Mouse (Mus musculus) thymus, adult 18-20 months (tissue): ENCODE measurements around the gene Gm9844.
"Not testable (repeated sequence)": the region's sequence is repeated elsewhere in the genome, so short reads cannot be mapped to it uniquely, and the experiment has no call there.

ENCODE experiments used
- DNase-seq, 2 experiments: peaks; one replicate each; pipeline ENCODE4 v3.0.0; 2022; ENCODE audit warnings: mixed read lengths in 2 of 2

Gene Gm9844

GRCm38 (mm10) chr7:24861913-24862312, at the start of gene Gm9844:
Gene Gm9844, plus strand, starts transcription at chr7:24862213.
- DNase-seq = no peak

DNA sequence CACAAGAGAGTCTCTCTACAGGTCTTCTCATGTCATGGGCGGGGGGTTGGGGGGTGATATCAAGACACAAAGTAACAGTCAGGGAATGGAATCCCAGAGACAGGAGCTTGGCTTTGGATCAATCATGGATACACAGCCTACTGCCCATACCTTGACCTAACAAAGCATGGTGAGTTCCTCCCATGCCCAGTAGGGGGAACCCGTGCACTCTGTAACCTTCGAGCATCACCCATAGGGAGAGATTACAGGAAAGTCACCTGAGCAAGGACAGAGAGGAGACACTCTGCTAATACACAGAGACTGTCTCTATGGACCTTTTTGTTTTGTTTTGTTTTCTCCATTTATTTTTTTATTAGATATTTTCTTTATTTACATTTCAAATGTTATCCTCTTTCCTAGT, 44.5 kb upstream of the Gm9844 start:
- DNase-seq = peak; percentile 29 to 48

DNA sequence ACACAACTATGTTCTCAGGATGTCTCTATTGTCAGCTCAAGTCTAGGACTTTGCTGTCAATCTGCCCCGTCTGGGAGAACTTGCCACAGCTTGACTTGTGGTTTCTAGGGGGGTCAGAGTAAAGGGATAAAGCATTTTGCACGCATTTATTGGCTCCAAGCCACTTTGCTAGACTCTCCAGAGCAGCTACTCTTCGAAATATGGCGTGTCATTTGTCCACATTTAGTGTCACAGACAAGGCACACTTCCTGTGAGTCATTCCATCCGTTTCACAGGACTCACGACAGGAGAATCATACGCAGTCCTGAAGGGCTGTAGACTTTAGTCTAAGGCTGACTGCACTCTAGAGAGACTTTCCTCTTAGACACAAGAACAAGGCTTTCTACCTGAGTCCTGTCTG, 37.6 kb upstream of the Gm9844 start:
- DNase-seq = no peak

- DNase-seq = no peak
Measured at GRCm38 (mm10) chr7:24827181-24827580, 34.8 kb upstream of the Gm9844 start.

DNA sequence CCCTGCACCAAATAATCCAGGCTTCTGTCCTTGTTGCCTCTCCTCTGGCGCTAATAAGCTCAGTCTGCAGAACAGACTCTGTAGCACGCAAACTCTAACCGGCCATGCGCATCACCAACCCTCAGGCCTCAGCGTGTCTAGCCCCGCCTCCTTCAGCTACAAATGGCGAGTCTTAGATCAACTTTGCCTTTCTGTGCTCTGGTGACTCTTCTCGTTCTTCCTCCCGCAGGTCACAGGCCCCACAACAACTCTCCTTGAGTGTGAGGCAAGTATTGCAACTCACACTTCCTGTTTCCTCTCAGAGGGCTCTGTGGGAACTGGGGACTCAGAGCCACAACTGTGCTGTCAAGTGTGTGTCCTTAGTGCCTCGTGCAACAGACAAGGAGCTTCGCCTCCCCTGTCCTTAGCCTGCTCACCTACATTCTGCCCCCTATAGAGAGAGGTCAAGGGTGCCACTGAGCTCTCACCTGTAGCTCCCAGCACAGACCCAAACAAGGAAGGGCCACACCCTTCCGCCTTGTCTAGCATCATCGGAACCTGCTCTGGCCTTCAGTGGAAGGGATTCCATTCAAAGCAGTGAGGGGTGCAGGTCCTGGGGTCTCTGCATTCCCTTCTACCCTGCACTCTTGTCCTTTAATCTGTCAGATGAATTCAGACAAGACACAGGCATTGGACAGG, 23.1 kb upstream of the Gm9844 start:
- peak in 1 of 2 experiments; percentile 7 for DNase-seq

GRCm38 (mm10) chr7:24839410-24839808, 22.6 kb upstream of the Gm9844 start:
- peak in 1 of 2 experiments; percentile 12 for DNase-seq

DNA sequence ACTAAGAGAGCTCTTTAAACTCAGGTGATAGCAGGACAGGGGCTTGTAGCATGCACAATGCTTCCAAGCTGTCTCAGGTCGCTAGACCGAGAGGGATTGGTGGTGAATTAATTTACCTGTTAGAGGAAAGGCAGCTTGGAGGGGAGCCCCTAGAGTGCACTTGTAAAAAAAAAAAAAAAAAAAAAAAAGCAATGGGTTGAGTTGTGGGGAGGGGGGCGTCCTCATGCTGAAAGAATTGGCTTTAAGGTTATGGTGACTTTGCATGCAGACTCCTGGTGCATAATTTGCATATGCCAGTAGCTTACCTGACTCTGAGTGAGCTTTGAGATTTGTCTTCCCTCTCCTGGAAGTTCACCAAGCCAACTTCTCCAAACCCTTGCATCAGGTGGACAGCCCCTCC, 21.7 kb upstream of the Gm9844 start:
- DNase-seq = no peak

GRCm38 (mm10) chr7:24841009-24841408, 21.0 kb upstream of the Gm9844 start:
- no peak for DNase-seq

GRCm38 (mm10) chr7:24844144-24844543, 17.9 kb upstream of the Gm9844 start:
- no peak for DNase-seq

DNA sequence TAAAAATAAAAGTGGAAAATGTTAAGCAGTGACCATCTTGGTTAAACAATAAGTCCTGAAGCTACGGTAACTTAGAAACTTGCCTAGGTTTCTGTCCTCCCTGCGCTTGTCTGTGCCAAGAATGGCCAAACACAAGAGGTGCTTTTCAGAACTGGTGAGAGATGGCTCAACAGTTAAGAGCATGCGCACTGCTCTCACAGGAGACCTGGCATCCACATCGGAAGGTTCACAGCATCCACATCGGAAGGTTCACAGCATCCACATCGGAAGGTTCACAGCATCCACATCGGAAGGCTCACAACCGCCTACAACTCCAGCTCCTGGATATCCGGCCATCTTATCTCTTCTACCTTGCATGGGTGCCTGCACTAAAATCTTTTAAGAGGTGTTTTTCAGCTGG, 16.8 kb upstream of the Gm9844 start:
- no peak for DNase-seq

GRCm38 (mm10) chr7:24845713-24846112, 16.3 kb upstream of the Gm9844 start:
- DNase-seq = no peak

DNA sequence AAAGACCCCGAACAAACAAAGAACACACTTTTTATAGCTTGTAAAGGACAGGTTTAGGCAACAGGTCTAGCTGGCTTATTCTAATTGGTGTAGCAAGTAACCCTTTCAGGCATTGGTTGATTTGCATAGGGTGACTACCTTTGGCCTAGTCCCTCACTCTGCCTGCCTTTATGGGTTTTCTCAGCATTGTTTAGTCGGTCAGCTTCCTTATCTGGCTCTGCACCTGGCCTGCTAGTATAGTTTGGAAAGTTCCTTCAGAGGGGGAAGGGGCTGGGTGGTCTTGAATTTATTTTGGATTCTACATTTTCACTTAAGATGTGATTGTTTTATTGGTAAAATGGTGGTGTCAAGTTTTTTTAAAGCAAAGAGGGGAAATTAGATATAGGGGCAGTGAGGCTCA, 15.4 kb upstream of the Gm9844 start:
- DNase-seq = not testable (repeated sequence)

- no peak for DNase-seq
Measured at GRCm38 (mm10) chr7:24850162-24850561, 11.9 kb upstream of the Gm9844 start.

GRCm38 (mm10) chr7:24850899-24851303, 11.1 kb upstream of the Gm9844 start:
- no peak for DNase-seq

DNA sequence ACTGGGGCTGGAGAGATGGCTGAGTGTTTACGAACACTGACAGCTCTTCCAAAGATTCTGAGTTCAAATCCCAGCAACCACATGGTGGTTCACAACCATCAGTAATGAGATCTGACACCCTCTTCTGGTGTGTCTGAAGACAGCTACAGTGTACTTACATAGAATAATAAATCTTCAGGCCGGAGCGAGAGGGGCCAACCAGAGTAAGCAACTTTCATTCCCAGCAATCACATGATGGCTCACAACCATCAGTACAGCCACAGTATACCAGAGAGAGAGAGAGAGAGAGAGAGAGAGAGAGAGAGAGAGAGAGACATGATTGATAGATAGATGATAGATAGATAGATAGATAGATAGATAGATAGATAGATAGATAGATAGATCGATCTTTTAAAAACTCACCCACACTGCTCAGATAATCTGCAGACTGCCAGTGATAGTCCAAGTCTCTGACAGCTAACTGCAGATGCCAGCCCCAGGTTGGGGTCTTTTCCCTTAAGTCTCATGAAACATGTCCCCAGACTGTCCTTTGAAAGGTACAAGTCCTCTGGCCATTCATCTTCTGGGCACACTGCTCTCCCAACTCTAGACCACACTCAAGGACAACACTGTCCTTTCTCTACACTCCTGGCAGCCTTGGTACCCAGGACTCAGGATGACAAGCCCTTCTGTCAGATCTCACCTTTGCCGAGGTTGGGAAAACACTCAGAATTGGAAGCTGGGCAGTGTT, 10.3 kb upstream of the Gm9844 start:
- no peak for DNase-seq

DNA sequence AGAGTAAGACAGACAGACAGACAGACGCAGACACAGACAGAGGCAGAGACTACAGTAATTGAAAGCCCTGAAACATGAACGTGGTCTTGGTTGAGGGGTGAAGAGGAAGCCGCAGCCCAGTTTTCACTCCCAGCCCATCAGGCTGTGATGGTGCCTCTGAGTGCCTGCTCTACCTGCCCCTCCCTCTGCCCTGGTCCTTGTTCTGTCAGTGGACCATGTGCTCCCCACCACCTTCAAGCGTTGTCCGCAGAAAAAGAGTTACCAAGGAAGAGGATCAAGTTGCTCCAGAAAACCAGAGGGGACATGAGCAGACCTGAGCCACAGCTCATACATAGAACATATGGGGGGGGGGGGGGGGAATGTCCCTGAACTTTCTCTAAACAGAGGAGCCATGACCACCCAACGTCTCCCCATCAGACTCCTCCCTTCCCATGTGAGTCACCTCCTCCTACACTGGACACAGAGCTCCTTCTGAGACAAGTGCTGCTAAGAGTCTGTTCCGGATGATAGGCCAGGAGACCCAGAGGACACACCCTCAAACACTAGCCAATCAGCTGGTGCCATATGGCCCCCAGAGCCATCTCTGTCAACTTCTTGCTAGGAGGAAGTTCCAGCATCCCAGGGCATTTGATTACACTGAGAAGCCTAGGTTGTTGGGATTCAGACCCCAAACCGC, 9.3 kb upstream of the Gm9844 start:
- no peak for DNase-seq

DNA sequence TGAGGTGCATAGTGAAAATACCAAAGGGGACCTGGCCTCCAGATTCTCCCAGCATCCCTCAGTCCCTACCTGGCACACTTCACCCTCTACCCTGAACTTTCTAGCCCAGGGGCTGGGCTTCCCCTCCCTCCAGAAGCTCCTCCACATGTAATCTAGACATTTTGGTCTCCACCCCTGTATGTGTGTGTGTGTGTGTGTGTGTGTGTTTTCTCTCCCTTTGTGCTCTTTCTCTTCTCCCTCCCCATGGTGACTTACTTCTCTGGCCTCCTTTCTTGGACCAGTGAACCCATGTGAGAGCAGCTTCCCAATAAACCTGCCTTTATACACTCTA, 8.8 kb upstream of the Gm9844 start:
- DNase-seq = no peak

- no peak for DNase-seq
Measured at GRCm38 (mm10) chr7:24853695-24854094, 8.3 kb upstream of the Gm9844 start.

- no peak for DNase-seq
Measured at GRCm38 (mm10) chr7:24856460-24857120, 5.4 kb upstream of the Gm9844 start.

DNA sequence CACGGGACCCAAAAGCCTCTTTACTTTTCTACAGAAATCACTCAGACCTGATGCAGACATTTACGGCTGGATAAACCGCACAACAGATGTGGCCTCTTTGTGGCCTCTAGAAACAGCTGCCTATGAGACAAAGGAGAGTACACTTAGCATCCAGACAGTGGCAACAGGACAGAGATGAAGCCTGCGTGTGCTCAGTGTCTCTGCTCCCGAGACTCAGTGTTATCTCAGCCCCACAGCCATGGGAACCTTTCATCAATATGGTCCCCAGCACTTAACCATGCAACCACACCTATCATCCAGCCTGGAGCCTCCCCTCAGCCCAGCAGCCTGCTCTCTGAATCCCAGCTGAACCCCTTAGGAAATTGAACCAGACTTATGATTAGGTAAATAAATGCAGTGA, 2.8 kb upstream of the Gm9844 start:
- no peak for DNase-seq

DNA sequence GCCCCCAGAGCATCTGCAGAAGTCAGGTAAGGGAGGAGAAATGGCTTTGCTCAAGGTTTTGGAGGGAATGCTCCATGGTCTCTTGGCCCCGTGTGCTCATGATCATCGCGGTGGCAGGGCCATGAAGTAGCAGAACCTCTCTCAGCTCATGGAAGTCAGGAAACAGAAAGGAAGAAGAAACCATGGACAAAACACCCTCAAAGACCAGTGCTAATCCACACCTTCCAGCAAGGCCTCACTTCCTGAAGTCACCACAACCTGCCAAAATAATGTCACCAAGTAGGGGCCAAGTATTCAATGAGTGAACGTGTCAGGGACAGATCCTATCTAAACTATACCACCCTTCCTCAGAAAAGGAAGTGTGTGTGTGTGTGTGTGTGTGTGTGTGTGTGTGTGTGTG, 840 bp downstream of the Gm9844 start:
- no peak for DNase-seq

DNA sequence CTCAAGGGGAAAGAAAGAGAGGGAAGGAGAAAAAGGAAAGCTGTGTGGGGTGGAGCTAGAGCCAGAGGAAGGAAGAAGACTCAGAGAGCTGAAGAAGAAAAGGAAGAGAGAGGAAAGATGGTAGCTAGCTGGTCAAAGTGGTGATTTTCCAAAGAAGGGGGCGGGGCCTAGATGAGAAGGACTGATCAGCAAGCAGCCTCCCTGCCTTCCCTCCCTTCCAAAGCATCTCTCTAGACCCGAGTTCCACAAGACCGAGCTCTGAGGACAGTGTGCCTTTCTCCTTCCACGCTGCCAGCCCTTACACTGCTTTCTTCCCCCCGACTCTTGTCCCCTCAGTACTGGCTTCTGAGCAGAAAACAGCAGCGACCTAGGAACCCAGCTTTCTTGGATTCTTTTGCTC, 2.1 kb downstream of the Gm9844 start:
- no peak for DNase-seq

DNA sequence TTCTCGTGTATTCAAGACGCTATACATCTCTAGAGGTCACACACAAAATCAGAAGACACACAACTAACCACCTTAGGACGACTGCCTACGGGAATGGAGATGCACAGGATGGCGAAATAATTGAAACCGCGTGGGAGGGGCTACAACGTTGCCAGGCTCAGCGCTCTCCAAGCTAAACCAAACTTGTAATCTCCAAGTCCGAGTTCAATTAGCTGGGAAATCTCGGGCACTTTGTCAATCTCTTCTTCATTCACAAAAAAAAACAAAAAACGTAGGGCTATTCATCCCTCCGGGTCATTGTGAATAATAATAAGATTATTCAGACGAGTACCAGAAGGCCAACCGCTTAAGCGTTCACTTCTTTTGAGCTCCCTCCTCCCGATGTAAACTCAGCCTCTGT, 7.1 kb downstream of the Gm9844 start:
- DNase-seq = no peak
